Comparison of ENCODE assay signal across 28 mouse cellular contexts in the genomic region with DNA sequence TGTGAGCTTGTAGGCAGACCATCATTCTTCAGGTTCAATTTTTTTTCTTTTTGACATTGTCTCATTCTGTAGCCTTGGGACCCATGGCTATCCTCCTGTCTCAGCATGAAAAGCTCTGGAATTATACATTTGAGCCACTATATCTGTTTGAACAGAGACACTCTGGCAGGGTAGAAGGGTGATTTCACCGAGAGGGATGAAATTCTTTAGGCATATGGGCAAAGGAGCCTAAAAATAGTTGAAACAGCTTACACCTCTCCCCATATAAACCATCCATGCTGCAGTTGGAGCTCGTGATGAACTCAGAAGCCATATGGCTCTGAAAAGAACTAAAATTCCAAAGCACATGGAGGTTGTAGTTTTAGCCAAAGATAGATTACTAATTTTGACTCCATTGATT.
DNase-seq lines count a peak whose midpoint lies in the region; ATAC-seq and TF ChIP-seq lines count a peak whose summit lies in the region.
"Had no signal": no experiment of that assay in that cellular context is flagged by ENCODE, and none has a peak within 500 bp of the region (broad histone marks: within the 10 kb centered on the region; RNA-seq: fewer than 3 reads in every experiment).

No protein-coding gene starts in this region.

- intact Hi-C loops in left cerebral cortex, postnatal 4 days (cut with DNase I): no loop called here
- intact Hi-C loops in left cerebral cortex, adult 2 months (cut with DNase I): loop anchor here (1.0 to 2.0 kb wide), 3 partner anchors 12 to 100 kb away; no protein-coding TSS in a partner anchor
- intact Hi-C loops in heart, postnatal 10 days (cut with DNase I): no loop called here

- H3K4me3 ChIP-seq in left cerebral cortex, adult 2 months: no peak overlapping the region
- H3K4me3 ChIP-seq: embryonic facial prominence, embryonic 13.5 days; erythroblast, embryonic 14.5 days; forebrain, embryonic 12.5 days; heart, embryonic 13.5 days; hindbrain, embryonic 10.5 days; hindbrain, embryonic 15.5 days; limb, embryonic 13.5 days; lung, embryonic 15.5 days; midbrain, embryonic 10.5 days; myocyte; neural tube, embryonic 12.5 days had no signal

- H3K27ac ChIP-seq in left cerebral cortex, adult 2 months: peak overlapping the region; percentile 71
- H3K27ac ChIP-seq: embryonic facial prominence, embryonic 13.5 days; forebrain, embryonic 12.5 days; heart, embryonic 13.5 days; hindbrain, embryonic 10.5 days; hindbrain, embryonic 15.5 days; limb, embryonic 13.5 days; lung, embryonic 15.5 days; midbrain, embryonic 10.5 days; neural tube, embryonic 12.5 days had no signal

- TF ChIP-seq CTCF in left cerebral cortex, adult 2 months (IDR thresholded peaks at IDR 0.05): no peak

- ATAC-seq in erythroblast, adult 5-6 weeks (replicated peaks; ENCODE audit: low FRiP score, poor library complexity, severe bottlenecking): no peak
- ATAC-seq: CD4-positive, CD25-positive, alpha-beta regulatory T cell, adult 4 months; inflammation-experienced regulatory T-cells, adult 6 months had no signal

- peak; percentile 19 to 60 for DNase-seq in layer of hippocampus, adult 18-20 months (ENCODE audit: low spot score in 2 of 2)
- no peak for DNase-seq in layer of hippocampus, postnatal 14 days (ENCODE audit: low spot score in 2 of 2)
- DNase-seq in left cerebral cortex, adult 11 months (ENCODE audit: low spot score): peak; percentile 37
- DNase-seq in left cerebral cortex, postnatal 4 days: no peak
- peak; percentile 82 for DNase-seq in brain, adult 2 months (ENCODE audit: low read depth, low spot score)
- no peak for DNase-seq in left cerebral cortex, adult 2 months (ENCODE audit: extremely low spot score in 1 of 2, low spot score in 2 of 2)
- no peak for DNase-seq in heart, postnatal 10 days
- DNase-seq: adrenal gland, postnatal 14 days; cerebellum, adult 11-12 months; cerebellum, adult 9-11 months; heart, postnatal 14 days; kidney, adult 11 months; kidney, postnatal 25 days; thymus, postnatal 4 days had no signal

Comparison
In these comparisons a context has a peak if more than half of its experiments do, and no peak if none do; other contexts are left out.
1. DNase-seq: peak in layer of hippocampus, adult 18-20 months (2 of 2), left cerebral cortex, adult 11 months (single experiment) and brain, adult 2 months (single experiment); none in layer of hippocampus, postnatal 14 days (0 of 2), left cerebral cortex, postnatal 4 days (single experiment), left cerebral cortex, adult 2 months (0 of 2) and heart, postnatal 10 days (0 of 2).